Mouse (Mus musculus) Patski (cell line): ENCODE data around the gene Pip4k2a. TPM values are rescaled to one million over a fixed set of nuclear protein-coding genes. Genes with fewer than 3 reads are reported as not detected.

ENCODE experiments used
- ATAC-seq: fragments of 100-300 bp; one replicate; pipeline ENCODE4 v1.8.0; 2021
- CTCF ChIA-PET: fragments of 350-600 bp; sonication (Branson Sonifier 250); formaldehyde crosslinking; loops from one replicate; lab custom pipeline; 2022; ENCODE audit warnings: inconsistent platforms; lab: Charles Lee
- POLR2A ChIA-PET: fragments of 350-600 bp; sonication (Branson Sonifier 250); formaldehyde crosslinking; loops from one replicate; lab custom pipeline; 2022; ENCODE audit warnings: antibody characterized with exemption, inconsistent platforms; lab: Charles Lee
- DNase-seq: peaks from one replicate; pipeline ENCODE4 v3.0.0-alpha.2; 2011; ENCODE audit warnings: low read depth, low spot score
- H3K27me3 ChIP-seq: fragments of 371-371 bp; one replicate; pipeline ENCODE4 v1.5.1; 2021
- CTCF ChIP-seq: fragments of 100-300 bp; IDR thresholded peaks from one replicate; pipeline ENCODE4 v1.5.1; 2021
- in situ Hi-C: fragments of 300-500 bp; cut with MboI; formaldehyde crosslinking; loops from 3 replicates; pipeline ENCODE4 v1.11.1; 2018; ENCODE audit warnings: low pct_unique_long_range_greater_than_20kb, mixed read lengths
- polyA plus RNA-seq: library from polyadenylated mRNA; unstranded; gene quantifications from one replicate; pipeline ENCODE4 v1.2.3, GENCODE M21; 2021

Gene Pip4k2a
- polyA plus RNA-seq, 1 experiment from 2014 or later, result 17.6 TPM

DNA sequence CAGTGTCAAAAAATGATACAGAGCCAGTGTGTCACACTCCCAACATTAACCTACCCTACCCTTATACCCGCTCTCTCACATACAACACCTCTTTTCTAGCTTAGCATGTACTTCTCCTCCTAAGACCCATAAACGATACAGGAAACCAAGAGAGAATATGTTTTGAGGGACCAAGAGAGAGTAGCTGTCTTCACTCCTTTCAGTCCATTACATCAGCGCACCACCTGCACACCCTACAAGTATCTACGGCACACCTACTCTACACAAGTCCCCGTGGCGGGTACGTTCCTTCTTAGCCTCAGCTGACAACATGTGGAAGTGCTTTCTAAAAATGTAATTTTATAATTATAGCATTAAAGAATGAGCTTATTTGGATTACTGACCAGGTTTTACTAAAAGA, 40.5 kb downstream of the Pip4k2a start:
- ATAC-seq, result no peak
- TF ChIP-seq CTCF, result no peak

GRCm38 (mm10) chr2:18956945-18957344, 41.0 kb downstream of the Pip4k2a start:
- in situ Hi-C loops, result no loop called here

More for the DNA sequence above, 40.5 kb downstream of the Pip4k2a start:
- DNase-seq, result no peak
- CTCF ChIA-PET, result no interaction called here
- H3K27me3 ChIP-seq, result no peaks in the 10 kb centered on the region
- POLR2A ChIA-PET, result interaction anchor here (1.2 kb wide), 1 partner anchor 11 kb away, joined by 3 read pairs; no protein-coding TSS in a partner anchor
- in situ Hi-C loops, result no loop called here

GRCm38 (mm10) chr2:18956424-18956823, 41.5 kb downstream of the Pip4k2a start:
- ChIA-PET CTCF (no interaction called here), POLR2A (no interaction called here)
- ATAC-seq (no peak), DNase-seq (no peak)
- TF ChIP-seq CTCF, result no peak
- H3K27me3 ChIP-seq, result no peaks in the 10 kb centered on the region
- in situ Hi-C loops, result no loop called here

More at GRCm38 (mm10) chr2:18956945-18957344, 41.0 kb downstream of the Pip4k2a start:
- H3K27me3 ChIP-seq, result no peaks in the 10 kb centered on the region
- no peak for DNase-seq
- ChIA-PET POLR2A (interaction anchor here (1.2 kb wide), 1 partner anchor 12 kb away, joined by 3 read pairs; no protein-coding TSS in a partner anchor), CTCF (no interaction called here)
- no peak for TF ChIP-seq CTCF
- ATAC-seq, result no peak

DNA sequence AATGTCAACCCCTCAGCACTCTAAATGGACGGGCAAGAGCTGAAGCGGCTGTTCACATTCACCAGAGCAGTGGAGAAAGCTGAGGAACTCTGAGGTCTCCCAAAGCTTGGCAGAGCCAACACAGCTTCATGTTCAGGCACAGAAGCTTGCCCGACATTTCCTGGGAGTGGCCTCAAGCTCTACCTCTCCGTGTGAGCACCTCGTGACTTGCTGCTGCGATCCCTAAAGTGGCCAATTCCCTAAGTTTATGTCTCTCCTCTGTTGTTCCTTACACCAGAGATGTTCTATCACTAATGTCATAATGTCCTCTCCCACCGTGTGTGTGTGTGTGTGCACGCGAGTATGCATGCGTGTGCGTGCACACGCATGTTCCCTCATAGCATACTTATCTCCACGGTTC, 42.3 kb downstream of the Pip4k2a start:
- in situ Hi-C loops, result no loop called here
- POLR2A ChIA-PET, result interaction anchor here (0.6 kb wide), 1 partner anchor 24 kb away, joined by 3 read pairs; no protein-coding TSS in a partner anchor
- CTCF ChIA-PET, result interaction anchor here (1.0 kb wide), 1 partner anchor 11 kb away, joined by 3 read pairs; no protein-coding TSS in a partner anchor
- no peak for ATAC-seq
- TF ChIP-seq CTCF, result no peak
- no peak for DNase-seq
- H3K27me3 ChIP-seq, result no peaks in the 10 kb centered on the region

DNA sequence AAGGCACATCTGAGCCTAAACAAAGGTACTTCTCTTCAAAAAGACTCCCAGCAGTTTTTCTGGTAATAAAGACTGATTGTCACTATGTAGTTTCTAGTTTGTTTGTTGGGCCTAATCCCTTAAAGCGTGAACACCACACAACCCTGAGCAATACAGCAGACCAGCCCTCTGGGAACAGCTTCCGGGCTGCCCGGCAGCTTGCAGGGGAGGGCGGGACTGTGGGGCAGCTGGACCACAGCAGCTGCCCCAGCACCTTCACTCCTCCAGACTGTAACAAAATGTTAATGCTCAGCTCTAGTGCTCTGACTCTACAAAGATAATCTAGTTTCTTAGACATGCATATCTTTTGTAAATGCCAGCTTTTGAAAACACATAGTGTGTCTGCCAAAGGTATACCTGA, 42.9 kb downstream of the Pip4k2a start:
- DNase-seq, result no peak
- TF ChIP-seq CTCF, result no peak
- no peaks in the 10 kb centered on the region for H3K27me3 ChIP-seq
- in situ Hi-C loops, result no loop called here
- ATAC-seq, result no peak
- ChIA-PET POLR2A (no interaction called here), CTCF (interaction anchor here (0.9 to 1.0 kb wide), 2 partner anchors 10 to 45 kb away, joined by 3 read pairs; no protein-coding TSS in a partner anchor)

GRCm38 (mm10) chr2:18954422-18954821, 43.5 kb downstream of the Pip4k2a start:
- in situ Hi-C loops, result no loop called here
- no peak for DNase-seq
- ATAC-seq, result no peak
- ChIA-PET POLR2A (no interaction called here), CTCF (interaction anchor here (0.8 to 1.3 kb wide), 3 partner anchors 8 to 44 kb away, joined by 3 to 4 read pairs (median 3); no protein-coding TSS in a partner anchor)
- TF ChIP-seq CTCF, result no peak
- H3K27me3 ChIP-seq, result no peaks in the 10 kb centered on the region

- DNase-seq (no peak), ATAC-seq (no peak)
- no peak for TF ChIP-seq CTCF
Observed at GRCm38 (mm10) chr2:18952102-18952673, 45.7 kb downstream of the Pip4k2a start.

DNA sequence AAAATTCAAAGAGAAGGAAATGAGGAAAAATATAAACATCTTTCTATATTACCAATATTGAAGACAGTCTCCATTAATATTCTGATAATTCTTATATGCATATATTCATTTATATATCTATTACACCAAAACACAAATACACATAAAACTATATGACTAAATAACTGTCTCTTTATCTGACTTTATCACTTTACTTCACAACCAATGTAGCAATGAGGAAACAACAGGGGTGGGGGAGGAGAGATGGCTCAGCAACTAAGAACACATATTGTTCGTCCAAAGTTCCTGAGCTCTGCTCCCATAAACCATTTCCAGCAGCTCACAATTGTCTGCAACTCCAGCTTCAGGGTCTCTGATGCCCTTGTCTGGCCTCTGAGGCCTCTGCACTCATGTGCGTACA, 47.2 kb downstream of the Pip4k2a start:
- in situ Hi-C loops, result no loop called here
- H3K27me3 ChIP-seq, result no peaks in the 10 kb centered on the region
- ChIA-PET CTCF (no interaction called here), POLR2A (no interaction called here)
- no peak for DNase-seq
- no peak for ATAC-seq
- no peak for TF ChIP-seq CTCF

More at GRCm38 (mm10) chr2:18952102-18952673, 45.7 kb downstream of the Pip4k2a start:
- ChIA-PET POLR2A (no interaction called here), CTCF (no interaction called here)
- H3K27me3 ChIP-seq, result no peaks in the 10 kb centered on the region
- in situ Hi-C loops, result no loop called here

- in situ Hi-C loops, result no loop called here
- no peaks in the 10 kb centered on the region for H3K27me3 ChIP-seq
- no peak for TF ChIP-seq CTCF
- ChIA-PET CTCF (interaction anchor here (0.7 to 3.0 kb wide), 3 partner anchors 13 to 31 kb away, joined by 3 to 12 read pairs (median 3); no protein-coding TSS in a partner anchor), POLR2A (no interaction called here)
- DNase-seq (no peak), ATAC-seq (no peak)
Observed at GRCm38 (mm10) chr2:18948741-18949140, 49.2 kb downstream of the Pip4k2a start.

GRCm38 (mm10) chr2:18947669-18948459, 50.1 kb downstream of the Pip4k2a start:
- POLR2A ChIA-PET, result no interaction called here
- TF ChIP-seq CTCF, result no peak
- peak; percentile 47 for ATAC-seq
- in situ Hi-C loops, result no loop called here
- CTCF ChIA-PET, result interaction anchor here (0.6 to 3.0 kb wide), 3 partner anchors 9 to 24 kb away, joined by 3 to 12 read pairs (median 3); no protein-coding TSS in a partner anchor
- H3K27me3 ChIP-seq, result no peaks in the 10 kb centered on the region
- no peak for DNase-seq

DNA sequence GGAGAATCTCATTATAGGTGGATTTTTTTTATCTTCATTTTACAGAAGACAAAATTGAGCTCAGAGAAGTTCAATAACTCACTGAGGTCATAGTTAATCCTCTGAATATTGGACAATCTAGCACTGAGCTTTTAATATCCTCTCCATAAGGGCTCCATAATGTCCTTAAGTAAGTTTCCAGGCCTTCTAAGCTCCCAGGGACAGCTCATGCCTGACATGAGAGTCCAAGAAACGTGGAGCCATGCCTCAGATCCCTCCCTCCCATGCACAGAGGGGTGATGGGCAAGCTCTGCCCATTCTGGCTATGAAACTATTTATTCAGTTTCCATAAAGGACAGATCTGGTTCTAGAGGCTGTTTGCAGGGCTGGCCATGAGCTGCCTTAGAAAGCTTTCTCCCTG, 52.5 kb downstream of the Pip4k2a start:
- TF ChIP-seq CTCF, result no peak
- DNase-seq, result no peak
- ATAC-seq, result no peak
- H3K27me3 ChIP-seq, result no peaks in the 10 kb centered on the region
- CTCF ChIA-PET, result interaction anchor here (0.7 to 1.4 kb wide), 4 partner anchors 8 to 53 kb away, joined by 3 to 4 read pairs (median 3); partner anchors contain the start of gene 4930426L09Rik
- POLR2A ChIA-PET, result no interaction called here
- in situ Hi-C loops, result no loop called here
